Mouse (Mus musculus) liver (tissue): ENCODE data around the gene Defa26.
"Not testable (repeated sequence)": the region's sequence is repeated elsewhere in the genome, so short reads cannot be mapped to it uniquely, and the experiment has no call there.

Experiments used
- DNase-seq: peaks from one replicate; pipeline ENCODE4 v3.0.0-alpha.2; 2020; ENCODE audit warnings: mixed read lengths

The Defa26 gene

DNA sequence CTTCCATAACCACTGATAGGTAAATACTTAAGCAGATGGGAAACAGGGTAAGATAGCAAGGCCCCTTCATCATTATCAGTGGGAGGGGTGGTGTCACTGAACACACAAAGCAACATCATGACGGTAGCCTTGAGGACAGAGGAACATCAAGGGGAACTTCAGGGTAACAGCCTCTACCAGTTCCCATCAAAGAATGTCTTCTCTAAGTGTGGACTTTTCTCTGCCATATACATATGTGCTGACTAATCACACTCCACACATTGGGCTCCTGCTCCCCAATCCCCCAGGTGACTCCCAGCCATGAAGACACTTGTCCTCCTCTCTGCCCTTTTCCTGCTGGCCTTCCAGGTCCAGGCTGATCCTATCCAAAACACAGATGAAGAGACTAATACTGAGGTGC is at the start of gene Defa26:
Gene Defa26 (plus strand): TSS at position 301 of the 400 bp plus-strand sequence.
- DNase-seq: not testable (repeated sequence)

DNA sequence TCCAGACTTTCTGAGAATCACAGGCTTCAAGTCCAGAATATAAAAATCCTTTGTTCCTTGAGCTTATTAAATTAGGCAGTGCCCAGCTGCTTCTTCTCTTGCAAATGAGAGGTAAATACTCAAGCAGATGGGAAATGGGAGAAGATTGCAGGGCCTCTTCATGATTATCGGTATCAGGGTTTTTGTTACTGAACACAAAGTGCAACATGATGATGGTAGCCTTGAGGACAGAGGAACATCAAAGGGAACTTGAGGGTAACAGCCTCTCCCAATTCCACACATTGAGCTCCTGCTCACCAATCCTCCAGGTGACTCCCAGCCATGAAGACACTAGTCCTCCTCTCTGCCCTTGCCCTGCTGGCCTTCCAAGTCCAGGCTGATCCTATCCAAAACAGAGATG is 35.3 kb upstream of the Defa26 start, which contains the start of gene Defa28:
Gene Defa28 (plus strand): TSS at position 301 of the 400 bp plus-strand sequence.
- DNase-seq: not testable (repeated sequence)

- not testable (repeated sequence) for DNase-seq
These were observed 23.6 kb upstream of the Defa26 start, which contains the start of gene Gm7861 for GRCm38 (mm10) chr8:21594408-21594807. Gene Gm7861, minus strand, starts transcription at chr8:21594508.

DNA sequence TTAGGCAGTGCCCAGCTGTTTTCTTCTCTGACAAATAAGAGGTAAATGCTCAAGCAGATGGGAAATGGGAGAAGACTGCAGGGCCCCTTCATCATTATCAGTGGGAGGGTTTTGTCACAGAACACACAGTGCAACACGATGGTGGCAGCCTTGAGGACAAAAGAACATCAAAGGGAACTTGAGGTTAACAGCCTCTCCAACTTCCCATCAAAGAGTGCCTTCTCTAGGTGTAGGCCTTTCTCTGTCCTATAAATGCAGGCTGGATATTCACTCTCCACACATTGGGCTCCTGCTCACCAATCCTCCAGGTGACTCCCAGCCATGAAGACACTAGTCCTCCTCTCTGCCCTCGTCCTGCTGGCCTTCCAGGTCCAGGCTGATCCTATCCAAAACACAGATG is 37.5 kb downstream of the Defa26 start, which contains the start of gene Defa17:
Gene Defa17 (plus strand): TSS at position 301 of the 400 bp plus-strand sequence.
- not testable (repeated sequence) for DNase-seq

DNA sequence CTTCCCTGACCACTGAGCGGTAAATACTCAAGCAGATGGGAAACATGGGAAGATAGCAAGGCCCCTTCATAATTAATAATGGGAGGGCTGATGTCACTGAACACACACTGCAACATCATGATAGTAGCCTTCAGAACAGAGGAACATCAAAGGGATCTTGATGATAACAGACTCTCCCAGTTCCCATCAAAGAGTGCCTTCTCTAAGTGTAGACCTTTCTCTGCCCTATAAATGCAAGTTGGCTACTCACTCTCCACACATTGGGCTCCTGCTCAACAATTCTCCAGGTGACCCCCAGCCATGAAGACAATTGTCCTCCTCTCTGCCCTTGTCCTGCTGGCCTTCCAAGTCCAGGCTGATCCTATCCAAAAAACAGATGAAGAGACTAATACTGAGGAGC is 47.5 kb downstream of the Defa26 start, which contains the start of gene Defa34:
Gene Defa34 (plus strand): TSS at position 301 of the 400 bp plus-strand sequence.
- DNase-seq: not testable (repeated sequence)
